Mouse (Mus musculus) neural tube, embryonic 10.5 days (tissue): ENCODE data around the gene Lrrc26.

ENCODE experiments used
- DNase-seq: peaks from one replicate; pipeline ENCODE4 v3.0.0-alpha.2; 2017; ENCODE audit warnings: low spot score; ENCODE audit errors: extremely low spot score

Lrrc26 gene

DNA sequence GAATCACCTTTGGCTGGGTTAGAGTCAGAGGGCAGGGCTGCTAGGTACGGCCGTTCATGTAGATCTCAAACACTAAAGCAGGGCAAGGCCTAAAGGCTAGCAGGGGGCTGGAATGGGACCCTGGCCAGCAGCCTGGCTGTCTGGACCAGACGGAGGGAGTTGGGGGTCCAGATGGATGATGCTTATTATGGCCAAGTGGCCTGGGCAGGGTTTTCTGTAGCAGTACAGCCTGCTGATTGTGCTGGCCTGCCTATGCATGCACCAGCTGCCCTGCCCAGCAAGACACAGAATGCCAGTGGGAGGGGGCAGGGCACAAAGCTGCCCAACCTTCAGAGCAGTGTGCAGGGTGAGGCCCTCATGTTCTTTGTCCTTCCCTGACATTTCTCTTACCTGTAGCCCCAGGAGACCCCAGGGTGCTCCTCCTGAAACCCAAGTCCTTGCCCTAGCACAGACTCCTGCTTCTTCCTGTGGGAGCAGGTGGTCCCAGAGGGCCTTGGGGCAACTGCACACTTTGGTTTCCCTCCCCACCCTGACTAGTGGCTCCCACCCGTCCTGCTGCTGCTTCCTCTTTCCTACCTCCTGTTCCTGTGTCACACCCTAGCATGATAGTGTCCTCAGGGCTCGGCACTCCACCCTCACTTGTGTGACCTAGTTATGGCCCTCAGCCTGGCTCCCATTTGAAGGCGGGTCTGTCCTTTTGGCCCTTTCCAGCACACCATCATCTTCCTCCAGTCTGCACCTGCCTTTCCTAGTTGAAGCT, 23.6 kb upstream of the Lrrc26 start:
- DNase-seq, result no peak

- no peak for DNase-seq
These were observed 23.0 kb upstream of the Lrrc26 start for GRCm38 (mm10) chr2:25266720-25267119.

DNA sequence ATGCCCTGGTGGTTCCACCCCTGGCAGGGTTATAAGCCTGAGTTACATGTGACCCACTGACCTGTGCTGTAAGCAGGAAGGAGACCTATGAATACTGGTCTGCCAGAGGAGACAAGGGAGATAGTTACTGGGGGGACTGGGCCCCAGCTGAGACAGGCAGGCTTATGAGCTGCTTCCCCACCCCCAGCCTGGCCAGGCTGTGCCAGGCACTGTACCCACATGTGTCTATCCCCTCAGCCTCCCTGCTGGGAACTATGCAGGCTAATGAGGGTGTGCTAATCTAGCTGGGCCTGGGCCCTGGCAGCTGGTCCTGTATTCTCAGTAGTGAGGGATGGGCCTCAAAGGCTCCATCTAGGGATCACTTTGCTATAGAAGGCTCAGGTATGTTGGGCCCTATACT, 22.5 kb upstream of the Lrrc26 start:
- DNase-seq, result no peak

DNA sequence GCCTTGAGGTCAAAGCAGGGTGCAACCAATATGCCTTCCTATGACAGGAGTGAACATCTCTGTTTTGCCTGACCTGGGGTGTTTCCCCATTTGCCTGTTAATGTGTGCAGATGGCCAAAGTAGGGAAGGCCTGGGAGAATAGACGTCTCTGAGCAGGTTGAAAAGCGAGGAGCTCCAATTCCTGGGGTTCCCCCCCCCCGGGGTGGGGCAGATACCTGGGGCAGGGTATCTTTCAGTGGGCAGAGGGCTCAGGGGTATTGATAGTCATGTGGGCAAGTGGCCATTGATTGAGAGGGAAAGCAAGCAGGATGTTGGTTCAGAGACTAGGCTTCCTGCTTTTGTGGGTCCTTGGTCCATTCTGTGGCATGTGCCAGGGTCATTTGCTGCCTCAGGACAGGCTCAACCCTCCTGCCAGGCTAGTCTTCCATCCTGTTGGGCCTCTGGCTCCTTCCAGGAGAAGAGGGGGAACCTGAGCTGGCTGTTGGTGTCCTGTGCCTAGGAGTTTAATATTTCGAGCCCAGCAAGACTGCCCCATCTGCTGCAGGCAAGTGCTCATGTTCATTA, 21.9 kb upstream of the Lrrc26 start:
- no peak for DNase-seq

- peak; percentile 99 for DNase-seq
These were observed 17.7 kb upstream of the Lrrc26 start, which contains the start of the genes Ssna1 and Anapc2 for GRCm38 (mm10) chr2:25271827-25272511. Gene Ssna1 (minus strand): TSS chr2:25272438. Gene Anapc2 (plus strand): TSS chr2:25272478.

DNA sequence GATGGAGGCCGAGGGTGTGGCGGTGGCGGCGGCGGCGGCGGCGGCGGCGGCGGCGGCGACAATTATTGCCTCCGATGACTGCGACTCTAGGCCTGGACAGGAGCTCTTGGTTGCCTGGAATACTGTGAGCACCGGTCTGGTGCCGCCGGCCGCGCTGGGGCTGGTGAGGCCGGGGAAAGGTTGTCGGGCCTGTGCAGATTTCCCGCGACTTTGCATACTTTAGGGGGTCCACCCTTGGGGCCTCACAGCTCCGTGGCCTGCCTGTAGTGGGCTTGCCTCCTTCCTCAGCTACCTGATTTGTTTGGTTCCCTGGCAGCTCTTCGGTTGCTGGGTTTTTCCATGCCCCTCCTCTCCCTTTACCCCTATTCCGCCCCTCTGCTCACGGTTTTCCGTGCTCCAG, 17.2 kb upstream of the Lrrc26 start:
- no peak for DNase-seq

DNA sequence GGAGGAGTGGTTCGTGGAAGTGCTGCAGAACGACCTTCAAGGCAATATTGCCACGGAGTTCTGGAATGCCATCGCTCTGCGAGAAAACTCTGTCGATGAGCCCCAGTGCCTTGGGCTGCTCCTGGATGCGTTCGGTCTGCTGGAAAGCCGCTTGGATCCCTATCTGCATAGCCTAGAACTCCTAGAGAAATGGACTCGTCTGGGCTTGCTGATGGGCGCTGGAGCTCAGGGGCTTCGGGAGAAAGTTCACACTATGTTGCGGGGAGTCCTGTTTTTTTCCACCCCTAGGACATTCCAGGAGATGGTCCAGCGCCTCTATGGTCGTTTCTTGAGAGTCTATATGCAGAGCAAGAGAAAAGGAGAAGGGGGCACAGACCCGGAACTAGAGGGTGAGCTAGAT, 16.7 kb upstream of the Lrrc26 start:
- DNase-seq, result no peak

- peak; percentile 64 for DNase-seq
These were observed 10.5 kb upstream of the Lrrc26 start for GRCm38 (mm10) chr2:25278928-25279882.

GRCm38 (mm10) chr2:25285551-25285950, 4.2 kb upstream of the Lrrc26 start:
- no peak for DNase-seq

GRCm38 (mm10) chr2:25286314-25286713, 3.4 kb upstream of the Lrrc26 start:
- no peak for DNase-seq

GRCm38 (mm10) chr2:25286837-25287636, 2.7 kb upstream of the Lrrc26 start:
- no peak for DNase-seq

DNA sequence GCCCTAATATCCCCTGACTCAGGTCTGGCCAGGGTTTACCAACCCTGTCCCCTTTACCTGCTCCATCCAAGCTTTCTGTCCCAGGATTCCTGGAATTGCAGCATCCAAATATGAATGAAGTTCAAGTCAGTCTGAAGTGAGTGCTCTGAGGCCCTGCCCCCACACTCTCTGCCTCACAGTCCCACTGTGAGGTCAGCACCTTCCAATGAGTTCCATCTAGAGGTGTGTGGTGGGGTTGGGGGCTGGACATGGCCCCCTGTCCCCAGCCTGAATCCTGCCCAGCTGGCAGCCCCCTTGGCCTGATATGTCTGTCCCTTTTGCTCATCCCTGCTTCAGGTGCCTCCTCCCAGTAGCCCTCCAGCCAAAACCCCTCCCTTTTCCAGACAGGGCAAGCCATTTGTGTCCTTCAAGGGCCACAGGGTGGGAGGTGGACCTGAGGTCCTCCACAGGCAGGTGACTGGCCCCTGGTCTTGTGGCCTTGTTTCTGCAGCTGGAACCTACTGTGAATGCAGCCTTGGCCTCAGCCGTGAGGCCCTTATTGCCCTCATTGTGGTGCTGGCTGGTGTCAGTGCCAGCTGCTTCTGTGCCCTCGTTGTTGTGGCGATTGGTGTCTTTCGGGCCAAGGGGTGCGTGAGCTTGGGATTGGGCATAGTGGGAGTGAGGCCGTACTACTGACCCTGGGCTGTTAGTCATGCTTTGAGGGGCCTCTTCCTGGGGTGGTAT, 1.6 kb upstream of the Lrrc26 start, which contains the start of gene Tmem210:
Tmem210 (plus strand) TSS at position 219 of the 723 bp plus-strand sequence.
- no peak for DNase-seq

- DNase-seq, result no peak
These were observed 875 bp upstream of the Lrrc26 start for GRCm38 (mm10) chr2:25288734-25289345.

GRCm38 (mm10) chr2:25290101-25290815, 543 bp downstream of the Lrrc26 start:
- no peak for DNase-seq

DNA sequence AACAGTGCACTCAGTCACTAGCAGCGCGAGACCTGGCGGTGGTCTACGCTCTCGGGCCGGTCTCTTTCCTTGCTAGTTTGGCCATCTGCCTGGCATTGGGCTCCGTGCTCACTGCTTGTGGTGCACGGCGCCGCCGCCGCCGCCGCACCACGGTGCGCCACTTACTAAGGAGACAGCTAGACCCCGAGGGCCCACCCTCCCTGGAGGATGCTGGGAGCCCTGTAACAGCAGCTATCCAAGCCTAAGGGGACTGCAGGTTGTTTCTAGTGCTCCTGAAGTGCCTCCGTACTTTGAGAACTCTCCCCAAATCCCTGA, 1.1 kb downstream of the Lrrc26 start:
- DNase-seq, result no peak

DNA sequence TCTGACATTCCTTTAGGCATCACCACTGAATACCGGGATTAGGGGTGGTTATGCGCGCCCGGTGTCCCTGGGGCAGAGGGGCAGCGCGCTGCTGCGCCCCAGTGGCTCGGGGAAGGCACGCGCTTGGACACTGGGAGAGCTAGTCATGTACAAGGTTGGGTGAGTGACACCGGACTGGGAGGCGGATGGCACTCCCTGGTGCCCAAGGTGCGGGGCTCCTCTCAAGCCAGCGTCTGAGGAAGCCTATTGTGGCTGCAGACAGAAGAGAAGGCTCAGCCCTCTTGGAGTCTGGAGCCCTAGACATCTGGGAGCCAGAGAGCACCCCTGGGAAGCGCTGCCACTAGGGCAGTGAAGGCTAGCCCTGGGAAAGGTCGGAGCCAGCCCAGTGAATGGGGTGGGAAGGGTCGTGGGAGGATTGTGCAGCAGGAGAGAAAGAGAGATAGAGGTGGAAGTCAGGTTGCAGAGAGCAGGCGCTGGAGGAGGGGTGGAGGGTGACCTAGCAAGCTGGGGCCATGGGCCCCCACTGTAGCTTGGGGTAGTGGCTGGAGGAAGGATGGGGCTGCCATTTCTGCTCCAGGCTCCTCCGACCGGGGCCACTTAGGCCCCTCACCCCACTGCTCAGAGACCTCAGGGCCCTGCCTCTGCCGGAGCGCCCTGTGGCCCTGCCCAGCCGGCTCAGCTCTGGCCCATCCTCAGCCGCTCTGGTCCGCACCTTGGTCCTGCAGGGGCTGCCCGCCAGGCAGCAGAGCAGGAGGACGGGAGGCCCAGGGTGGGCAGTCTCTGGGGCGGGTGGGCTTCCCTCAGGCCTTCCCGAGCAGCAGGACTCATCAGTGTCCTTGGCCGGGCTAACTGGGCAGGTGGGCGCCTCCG, 1.7 kb downstream of the Lrrc26 start:
- peak; percentile 33 for DNase-seq

GRCm38 (mm10) chr2:25292054-25292544, 2.4 kb downstream of the Lrrc26 start:
- no peak for DNase-seq

DNA sequence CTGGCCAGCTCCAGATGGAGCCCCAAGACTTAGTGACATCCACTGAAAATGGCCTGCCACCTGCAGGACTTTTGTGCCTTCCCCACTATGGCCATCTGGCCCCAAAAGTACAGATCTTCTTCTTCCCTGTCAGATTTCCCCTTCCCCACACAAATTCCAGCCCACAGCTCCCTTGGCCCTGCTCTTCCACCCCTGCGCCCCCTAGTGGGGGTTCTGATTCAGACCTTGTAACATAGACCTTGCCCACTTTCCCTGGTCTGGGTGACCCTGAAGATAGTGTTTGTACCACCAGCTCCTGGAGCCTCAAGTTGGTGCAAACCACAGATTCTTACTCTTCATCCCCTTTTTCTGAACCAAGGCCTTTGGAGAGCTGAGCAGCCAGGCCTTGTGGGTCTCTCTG, 3.1 kb downstream of the Lrrc26 start:
- DNase-seq, result peak; percentile 85
